Comparison of ENCODE assay signal across 12 mouse cellular contexts in genomic region chr11:4299191-4299590, GRCm38 (mm10). TPM values are rescaled to one million over a fixed set of nuclear protein-coding genes. Genes with fewer than 3 reads are reported as not detected.
DNase-seq lines count a peak whose midpoint lies in the region; ATAC-seq lines count a peak whose summit lies in the region.
"Had no signal": no experiment of that assay in that cellular context is flagged by ENCODE, and none has a peak within 500 bp of the region (broad histone marks: within the 10 kb centered on the region; RNA-seq: fewer than 3 reads in every experiment).

No protein-coding gene starts in this region.

- H3K9me3 ChIP-seq in kidney, embryonic 16.5 days (ENCODE audit: low read length) = no peaks in the 10 kb centered on the region
- no peaks in the 10 kb centered on the region for H3K9me3 ChIP-seq in heart, embryonic 14.5 days (ENCODE audit: control insufficient read depth, low read length)
- no peaks in the 10 kb centered on the region for H3K9me3 ChIP-seq in lung, embryonic 16.5 days (ENCODE audit: control insufficient read depth, low read length)
- no peaks in the 10 kb centered on the region for H3K9me3 ChIP-seq in midbrain, embryonic 16.5 days (replicated peaks; ENCODE audit: control insufficient read depth, low read length, poor library complexity, severe bottlenecking)
- H3K9me3 ChIP-seq: embryonic facial prominence, embryonic 15.5 days; limb, embryonic 12.5 days; megakaryocyte, embryonic 14.5 days; neural tube, embryonic 15.5 days had no signal

- no peak for ATAC-seq in kidney, embryonic 16.5 days (ENCODE audit: low FRiP score, low TSS enrichment)
- no peak for ATAC-seq in heart, embryonic 14.5 days (ENCODE audit: insufficient number of reproducible peaks, insufficient read depth, low FRiP score, low read depth)
- ATAC-seq in lung, embryonic 16.5 days (ENCODE audit: low read depth) = peak; percentile 13; the same call in 1 of the 2 replicates
- ATAC-seq in midbrain, embryonic 16.5 days = no peak
- no peak for ATAC-seq in erythroid progenitor cell, adult 5-6 weeks (replicated peaks; ENCODE audit: low FRiP score, poor library complexity, severe bottlenecking)

- H3K4me3 ChIP-seq in kidney, embryonic 16.5 days (ENCODE audit: low read length) = no peak overlapping the region
- H3K4me3 ChIP-seq in heart, embryonic 14.5 days (ENCODE audit: control insufficient read depth in 1 of 2, insufficient read depth in 1 of 2, low read depth in 1 of 2, low read length in 2 of 2) = no peak overlapping the region
- no peak overlapping the region for H3K4me3 ChIP-seq in lung, embryonic 16.5 days (ENCODE audit: low read length)
- H3K4me3 ChIP-seq in midbrain, embryonic 16.5 days (ENCODE audit: low read depth, low read length) = no peak overlapping the region
- H3K4me3 ChIP-seq: embryonic facial prominence, embryonic 15.5 days; limb, embryonic 12.5 days; megakaryocyte, embryonic 14.5 days; neural tube, embryonic 15.5 days had no signal

- H3K36me3 ChIP-seq in kidney, embryonic 16.5 days (ENCODE audit: insufficient read depth, low read length) = no peaks in the 10 kb centered on the region
- no peaks in the 10 kb centered on the region for H3K36me3 ChIP-seq in heart, embryonic 14.5 days (ENCODE audit: control insufficient read depth, insufficient read depth, low read length)
- H3K36me3 ChIP-seq in lung, embryonic 16.5 days (ENCODE audit: control insufficient read depth, insufficient read depth, low read length) = no peaks in the 10 kb centered on the region
- no peaks in the 10 kb centered on the region for H3K36me3 ChIP-seq in midbrain, embryonic 16.5 days (ENCODE audit: control insufficient read depth, insufficient read depth, low read length)
- H3K36me3 ChIP-seq: embryonic facial prominence, embryonic 15.5 days; limb, embryonic 12.5 days; neural tube, embryonic 15.5 days had no signal

- peaks cover 33% of the 10 kb centered on the region for H3K4me1 ChIP-seq in kidney, embryonic 16.5 days (ENCODE audit: insufficient read depth, low read length)
- H3K4me1 ChIP-seq in heart, embryonic 14.5 days (ENCODE audit: control insufficient read depth in 2 of 2, insufficient read depth in 2 of 2, low read length in 2 of 2) = peaks cover 62 to 68% of the 10 kb centered on the region in 2 experiments
- H3K4me1 ChIP-seq in lung, embryonic 16.5 days (replicated peaks; ENCODE audit: control insufficient read depth, insufficient read depth, low read length) = peaks cover 38% of the 10 kb centered on the region
- H3K4me1 ChIP-seq in midbrain, embryonic 16.5 days (ENCODE audit: control insufficient read depth, insufficient read depth, low read length) = peaks cover 4% of the 10 kb centered on the region; the same call in 1 of the 2 replicates

- H3K27me3 ChIP-seq in kidney, embryonic 16.5 days (ENCODE audit: insufficient read depth, low read length) = no peaks in the 10 kb centered on the region
- H3K27me3 ChIP-seq in heart, embryonic 14.5 days (ENCODE audit: control insufficient read depth, insufficient read depth, low read length) = no peaks in the 10 kb centered on the region
- no peaks in the 10 kb centered on the region for H3K27me3 ChIP-seq in lung, embryonic 16.5 days (ENCODE audit: control insufficient read depth, insufficient read depth, low read depth, low read length)
- no peaks in the 10 kb centered on the region for H3K27me3 ChIP-seq in midbrain, embryonic 16.5 days (ENCODE audit: control insufficient read depth, insufficient read depth, low read depth, low read length)
- H3K27me3 ChIP-seq: embryonic facial prominence, embryonic 15.5 days; neural tube, embryonic 15.5 days had no signal

- no peak overlapping the region for H3K27ac ChIP-seq in kidney, embryonic 16.5 days (ENCODE audit: low read length)
- peak overlapping the region; percentile 40 to 79 for H3K27ac ChIP-seq in heart, embryonic 14.5 days (replicated peaks in 1 of 2; ENCODE audit: control insufficient read depth in 1 of 2, insufficient read depth in 1 of 2, low read depth in 2 of 2, low read length in 2 of 2)
- peak overlapping the region; percentile 38; the same call in 1 of the 2 replicates for H3K27ac ChIP-seq in lung, embryonic 16.5 days (ENCODE audit: low read length)
- H3K27ac ChIP-seq in midbrain, embryonic 16.5 days (ENCODE audit: low read length) = no peak overlapping the region
- H3K27ac ChIP-seq: embryonic facial prominence, embryonic 15.5 days; limb, embryonic 12.5 days; neural tube, embryonic 15.5 days had no signal

- WGBS in kidney, embryonic 16.5 days = 42% methylated on average over 12 of the region's 12 CpGs
- 16% methylated on average over 12 of the region's 12 CpGs for WGBS in heart, embryonic 14.5 days
- WGBS in lung, embryonic 16.5 days = 20% methylated on average over 12 of the region's 12 CpGs
- 61% methylated on average over 12 of the region's 12 CpGs for WGBS in midbrain, embryonic 16.5 days

- H3K4me2 ChIP-seq in kidney, embryonic 16.5 days (replicated peaks; ENCODE audit: low read depth, low read length) = no peak overlapping the region
- H3K4me2 ChIP-seq in heart, embryonic 14.5 days (ENCODE audit: low read length) = peak overlapping the region; percentile 34
- H3K4me2 ChIP-seq in lung, embryonic 16.5 days (ENCODE audit: low read depth, low read length) = 0 out of 2 replicates have a peak overlapping the region, but pooled peaks have one; percentile 15
- H3K4me2 ChIP-seq in midbrain, embryonic 16.5 days (ENCODE audit: low read length) = no peak overlapping the region
- H3K4me2 ChIP-seq: embryonic facial prominence, embryonic 15.5 days; limb, embryonic 12.5 days; neural tube, embryonic 15.5 days had no signal

- DNase-seq in kidney, adult 18-20 months = peak; percentile 36
- DNase-seq in NIH3T3 (ENCODE audit: low read depth) = peak; percentile 77
- no peak for DNase-seq in right cerebral cortex, postnatal 14 days

- H3K9ac ChIP-seq in kidney, embryonic 16.5 days (replicated peaks; ENCODE audit: low read length) = no peak overlapping the region
- H3K9ac ChIP-seq in heart, embryonic 14.5 days (ENCODE audit: low read length) = 0 out of 2 replicates have a peak overlapping the region, but pooled peaks have one; percentile 11
- H3K9ac ChIP-seq in lung, embryonic 16.5 days (ENCODE audit: low read length) = no peak overlapping the region
- H3K9ac ChIP-seq in midbrain, embryonic 16.5 days (ENCODE audit: low read depth, low read length) = no peak overlapping the region
- H3K9ac ChIP-seq: embryonic facial prominence, embryonic 15.5 days; limb, embryonic 12.5 days; neural tube, embryonic 15.5 days had no signal

RNA-seq across cellular contexts. Expression of gene Lif, which starts 41.8 kb away (rescaled TPM):
- 0.05 and 0.09 TPM in 2 replicates for polyA plus RNA-seq in kidney, embryonic 16.5 days (2015; fragmentation: Nextera tagmentation; extraction: Ambion mirVana)
- 0.24 TPM in 1 of 2 replicates, not detected in the other for polyA plus RNA-seq in heart, embryonic 14.5 days (2014; fragmentation: Nextera tagmentation; extraction: Ambion mirVana)
- polyA plus RNA-seq in lung, embryonic 16.5 days (2015; fragmentation: Nextera tagmentation; extraction: Ambion mirVana) = 0.44 and 0.68 TPM in 2 replicates
- 0.06 TPM in 1 of 2 replicates, not detected in the other for polyA plus RNA-seq in midbrain, embryonic 16.5 days (2015; fragmentation: Nextera tagmentation; extraction: Ambion mirVana)
- total RNA-seq in erythroid progenitor cell, adult 5-6 weeks (2015; ENCODE audit: low replicate concordance) = not detected in 2 replicates
- total RNA-seq in erythroid progenitor cell, adult 5-6 weeks (2017; ENCODE audit: low replicate concordance) = 0.39 TPM in 1 of 2 replicates, not detected in the other

Comparison
In these comparisons a context has a peak if more than half of its experiments do, and no peak if none do; other contexts are left out.
1. H3K27ac ChIP-seq: peak in heart, embryonic 14.5 days (2 of 2) and lung, embryonic 16.5 days (single experiment); none in kidney, embryonic 16.5 days (single experiment) and midbrain, embryonic 16.5 days (single experiment).
2. H3K4me2 ChIP-seq: peak in heart, embryonic 14.5 days (single experiment) and lung, embryonic 16.5 days (single experiment); none in kidney, embryonic 16.5 days (single experiment) and midbrain, embryonic 16.5 days (single experiment).